Mouse (Mus musculus): ENCODE data around the gene Ift80.

DNA sequence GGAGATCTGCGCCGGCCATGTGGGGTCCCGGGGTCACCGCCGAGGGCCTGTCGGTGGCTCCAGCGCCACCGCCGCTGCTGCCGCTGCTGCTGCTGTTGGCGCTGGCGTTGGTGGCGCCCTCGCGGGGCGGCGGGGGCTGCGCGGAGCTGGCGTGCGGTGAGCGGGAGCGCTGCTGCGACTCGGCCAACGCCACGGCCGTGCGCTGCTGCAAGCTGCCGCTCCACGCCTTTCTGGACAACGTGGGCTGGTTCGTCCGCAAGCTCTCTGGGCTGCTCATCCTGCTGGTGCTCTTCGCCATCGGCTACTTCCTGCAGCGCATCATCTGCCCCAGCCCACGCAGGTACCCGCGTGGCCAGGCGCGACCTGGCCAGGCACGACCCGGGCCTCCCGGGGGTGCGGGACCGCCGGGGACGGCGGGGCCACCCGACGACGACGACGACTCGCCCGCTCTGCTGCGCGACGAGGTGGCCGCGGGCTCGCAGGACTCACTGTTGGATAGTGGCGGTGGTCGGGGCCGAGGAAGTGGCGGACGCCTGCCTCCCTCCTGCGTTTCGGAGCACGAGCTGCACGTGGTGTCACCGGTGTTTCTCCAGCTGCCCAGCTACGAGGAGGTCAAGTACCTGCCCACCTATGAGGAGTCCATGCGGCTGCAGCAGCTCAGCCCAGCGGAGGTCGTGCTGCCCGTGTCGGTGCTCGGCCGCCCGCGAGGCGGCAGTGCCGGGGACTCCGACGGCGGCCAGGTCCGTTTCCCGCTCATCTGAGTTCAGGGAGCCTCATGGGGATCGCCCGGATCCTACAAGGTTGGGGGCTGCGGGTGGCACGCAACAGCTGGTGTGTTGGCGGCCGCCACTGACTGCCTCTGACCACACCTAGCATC is 134.4 kb downstream of the Ift80 start:
- TF ChIP-seq CTCF (conservative IDR thresholded peaks at IDR 0.05; ENCODE audit: low read length) (no peak), POU5F1 (IDR thresholded peaks at IDR 0.05; ENCODE audit: borderline replicate concordance, low read length) (no peak), NANOG (IDR thresholded peaks at IDR 0.05; ENCODE audit: borderline replicate concordance, low read length) (no peak)
